Mouse (Mus musculus) Patski (cell line): ENCODE results near the gene Ero1lb. TPM values are rescaled to one million over a fixed set of nuclear protein-coding genes. Genes with fewer than 3 reads are reported as not detected.

ENCODE experiments used
- ATAC-seq: fragments of 100-300 bp; one replicate; pipeline ENCODE4 v1.8.0; 2021
- CTCF ChIA-PET: fragments of 350-600 bp; sonication (Branson Sonifier 250); formaldehyde crosslinking; loops from one replicate; lab custom pipeline; 2022; ENCODE audit warnings: inconsistent platforms; lab: Charles Lee
- POLR2A ChIA-PET: fragments of 350-600 bp; sonication (Branson Sonifier 250); formaldehyde crosslinking; loops from one replicate; lab custom pipeline; 2022; ENCODE audit warnings: antibody characterized with exemption, inconsistent platforms; lab: Charles Lee
- DNase-seq: peaks from one replicate; pipeline ENCODE4 v3.0.0-alpha.2; 2011; ENCODE audit warnings: low read depth, low spot score
- H3K27me3 ChIP-seq: fragments of 371-371 bp; one replicate; pipeline ENCODE4 v1.5.1; 2021
- CTCF ChIP-seq: fragments of 100-300 bp; IDR thresholded peaks from one replicate; pipeline ENCODE4 v1.5.1; 2021
- in situ Hi-C: fragments of 300-500 bp; cut with MboI; formaldehyde crosslinking; loops from 3 replicates; pipeline ENCODE4 v1.11.1; 2018; ENCODE audit warnings: low pct_unique_long_range_greater_than_20kb, mixed read lengths
- polyA plus RNA-seq: library from polyadenylated mRNA; unstranded; gene quantifications from one replicate; pipeline ENCODE4 v1.2.3, GENCODE M21; 2021

The Ero1lb gene
- polyA plus RNA-seq, 1 experiment from 2014 or later, result 7.1 TPM

DNA sequence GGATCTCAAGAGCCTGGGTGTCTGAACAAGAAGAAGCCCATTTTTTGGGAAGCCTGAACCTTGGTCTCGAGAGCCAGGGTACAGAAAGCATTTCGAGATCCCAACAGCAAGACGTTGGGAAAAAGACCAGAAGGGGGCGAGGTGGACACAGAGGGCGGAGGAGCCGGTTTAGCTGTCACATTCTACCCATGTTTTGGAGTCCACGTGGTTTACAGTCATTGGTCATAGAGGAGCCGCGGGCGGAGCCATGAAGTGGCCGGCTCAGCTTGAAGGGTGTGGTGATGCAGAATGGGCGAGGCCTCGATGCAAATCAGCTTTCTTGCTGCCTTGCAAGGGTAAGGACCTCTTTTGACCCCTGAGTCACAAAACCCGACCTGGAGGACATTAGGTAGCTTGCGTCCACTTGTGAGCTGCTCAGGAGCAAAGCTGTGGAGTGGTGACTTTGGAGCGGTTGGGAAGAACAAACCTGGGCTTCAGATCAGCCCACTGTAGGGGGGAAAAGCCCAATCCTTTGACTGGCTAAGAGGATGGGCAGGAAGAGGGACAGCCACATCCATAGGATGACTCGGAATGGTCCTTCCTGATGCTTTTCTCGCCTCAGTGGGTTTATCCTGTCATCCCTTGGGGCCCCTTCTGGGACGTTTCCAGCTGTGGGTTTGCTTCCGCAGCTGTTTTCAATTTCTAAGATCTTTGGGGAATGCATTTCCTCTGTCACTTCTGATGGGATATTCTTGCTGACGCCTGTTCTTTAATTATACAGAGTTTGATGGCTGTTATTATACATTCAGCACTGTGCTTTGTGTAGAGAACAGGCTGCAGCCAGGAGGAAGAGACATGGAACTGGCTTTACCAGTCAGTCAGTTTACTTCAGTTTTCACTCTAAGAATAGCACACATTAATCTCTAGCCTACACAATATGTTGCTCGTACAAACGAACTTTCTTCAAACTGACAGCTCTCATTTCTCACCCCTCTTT is 23.4 kb upstream of the Ero1lb start:
- H3K27me3 ChIP-seq, result peaks cover 26% of the 10 kb centered on the region
- DNase-seq, result no peak
- ChIA-PET CTCF (interaction anchor here (1.2 to 7.2 kb wide), 4 partner anchors 12 to 138 kb away, joined by 4 to 36 read pairs (median 6); partner anchors contain the start of gene Ero1lb), POLR2A (interaction anchor here (0.6 kb wide), 1 partner anchor 74 kb away, joined by 3 read pairs; no protein-coding TSS in a partner anchor)
- peak; percentile 88 for ATAC-seq
- in situ Hi-C loops, result loop anchor here (5.0 kb wide), 1 partner anchor 65 kb away; no protein-coding TSS in a partner anchor
- TF ChIP-seq CTCF, result peak; percentile 46

DNA sequence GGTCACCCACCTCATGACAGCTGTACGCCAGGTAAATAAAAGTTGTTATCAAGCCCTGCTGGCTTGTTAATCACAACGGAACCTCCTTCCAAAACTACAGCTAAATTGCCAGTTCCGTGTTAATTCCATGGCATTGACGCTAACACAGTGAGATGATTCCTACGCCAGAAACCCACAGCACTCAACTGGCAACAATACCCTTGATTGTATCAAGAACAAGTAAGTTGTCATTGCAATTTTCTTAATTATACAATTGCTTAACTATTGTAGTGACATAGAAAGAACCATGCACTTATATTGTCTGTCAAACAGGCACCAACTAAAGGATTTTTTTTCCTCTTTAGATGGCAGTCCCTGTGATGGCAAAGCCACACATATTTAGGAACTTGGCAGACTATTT is 22.4 kb upstream of the Ero1lb start:
- in situ Hi-C loops, result loop anchor here (5.0 kb wide), 1 partner anchor 66 kb away; no protein-coding TSS in a partner anchor
- ChIA-PET POLR2A (no interaction called here), CTCF (no interaction called here)
- H3K27me3 ChIP-seq, result peaks cover 34% of the 10 kb centered on the region
- no peak for DNase-seq
- no peak for TF ChIP-seq CTCF
- ATAC-seq, result no peak

DNA sequence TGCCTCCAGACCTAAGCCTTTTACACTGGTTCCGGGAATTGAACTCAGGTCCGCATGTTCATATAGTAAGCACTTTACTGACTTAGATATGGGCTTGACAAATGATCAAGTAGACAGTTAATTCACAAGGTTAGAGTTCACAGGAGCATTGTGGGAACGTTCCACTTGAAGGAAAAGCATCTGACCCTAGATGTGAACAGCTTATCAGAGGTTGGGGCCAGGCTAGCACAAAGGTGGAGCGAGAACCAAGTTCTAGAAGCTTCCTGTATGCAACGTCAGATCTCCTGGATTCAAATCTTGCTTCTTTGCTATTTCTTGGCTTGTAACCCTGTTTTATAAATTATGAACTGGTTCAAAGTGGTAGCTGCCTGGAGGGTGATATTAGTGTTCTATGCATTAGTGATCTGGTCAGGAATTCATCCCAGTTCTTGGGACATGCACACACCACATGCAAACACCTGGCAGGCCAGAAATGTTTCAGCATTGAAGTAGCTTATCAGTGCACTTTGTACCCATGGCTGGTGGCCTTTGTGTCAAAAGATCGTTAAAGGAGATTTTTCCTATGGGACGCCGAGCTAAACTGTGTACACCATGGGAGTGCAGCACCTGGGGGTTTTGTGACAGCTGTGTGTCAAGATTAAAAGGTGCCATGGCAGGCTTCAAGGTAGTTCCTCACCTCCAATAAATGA is 21.6 kb upstream of the Ero1lb start:
- ChIA-PET CTCF (no interaction called here), POLR2A (no interaction called here)
- no peak for DNase-seq
- ATAC-seq, result no peak
- peaks cover 36% of the 10 kb centered on the region for H3K27me3 ChIP-seq
- in situ Hi-C loops, result loop anchor here (5.0 kb wide), 1 partner anchor 67 kb away; no protein-coding TSS in a partner anchor
- TF ChIP-seq CTCF, result no peak

DNA sequence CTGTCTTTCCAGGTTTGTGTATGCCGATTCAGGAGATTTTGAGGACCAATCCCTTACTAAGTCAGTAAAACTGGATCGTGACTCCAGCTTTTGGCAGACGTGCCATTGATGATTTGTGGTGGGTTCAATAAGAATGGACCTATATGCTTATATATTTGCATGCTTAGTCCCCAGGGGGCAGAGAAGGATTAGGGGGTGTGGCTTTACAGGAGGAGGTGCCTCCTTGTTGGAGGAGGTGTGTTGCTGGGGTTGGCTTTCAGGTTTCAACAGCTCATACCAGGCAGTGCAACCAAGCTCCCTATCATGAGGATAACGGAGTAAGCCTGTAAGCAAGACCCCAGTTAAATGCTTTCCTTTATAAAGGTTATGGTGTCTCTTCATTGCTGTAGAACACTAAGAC is 11.5 kb upstream of the Ero1lb start:
- CTCF ChIA-PET, result interaction anchor here (1.3 to 2.5 kb wide), 3 partner anchors 8 to 80 kb away, joined by 3 to 11 read pairs (median 5); no protein-coding TSS in a partner anchor
- in situ Hi-C loops, result no loop called here
- ATAC-seq (no peak), DNase-seq (no peak)
- peaks cover 49% of the 10 kb centered on the region for H3K27me3 ChIP-seq
- no peak for TF ChIP-seq CTCF
- POLR2A ChIA-PET, result no interaction called here

DNA sequence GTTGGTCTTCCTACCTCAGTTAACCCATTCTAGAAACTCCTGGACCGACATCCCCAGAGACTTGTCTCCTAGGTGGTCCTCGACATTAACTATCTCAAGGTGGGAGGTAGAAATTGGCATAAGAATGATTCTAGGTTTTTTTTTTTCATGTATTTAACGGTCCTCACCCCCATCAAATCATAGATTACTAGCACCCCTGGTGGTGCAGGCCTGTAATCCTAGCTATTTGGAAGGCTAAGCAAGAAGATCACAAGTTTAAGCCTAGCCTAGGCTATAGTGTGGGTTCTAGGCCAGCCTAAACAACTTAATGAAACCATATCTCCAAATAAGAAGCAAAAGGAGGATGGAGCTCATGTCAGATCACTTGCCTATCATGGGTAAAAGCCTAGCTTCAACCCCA is 6.6 kb upstream of the Ero1lb start:
- POLR2A ChIA-PET, result no interaction called here
- in situ Hi-C loops, result no loop called here
- no peak for ATAC-seq
- CTCF ChIA-PET, result interaction anchor here (1.4 kb wide), 1 partner anchor 30 kb away, joined by 4 read pairs; no protein-coding TSS in a partner anchor
- H3K27me3 ChIP-seq, result peaks cover 31% of the 10 kb centered on the region
- no peak for TF ChIP-seq CTCF
- DNase-seq, result no peak

DNA sequence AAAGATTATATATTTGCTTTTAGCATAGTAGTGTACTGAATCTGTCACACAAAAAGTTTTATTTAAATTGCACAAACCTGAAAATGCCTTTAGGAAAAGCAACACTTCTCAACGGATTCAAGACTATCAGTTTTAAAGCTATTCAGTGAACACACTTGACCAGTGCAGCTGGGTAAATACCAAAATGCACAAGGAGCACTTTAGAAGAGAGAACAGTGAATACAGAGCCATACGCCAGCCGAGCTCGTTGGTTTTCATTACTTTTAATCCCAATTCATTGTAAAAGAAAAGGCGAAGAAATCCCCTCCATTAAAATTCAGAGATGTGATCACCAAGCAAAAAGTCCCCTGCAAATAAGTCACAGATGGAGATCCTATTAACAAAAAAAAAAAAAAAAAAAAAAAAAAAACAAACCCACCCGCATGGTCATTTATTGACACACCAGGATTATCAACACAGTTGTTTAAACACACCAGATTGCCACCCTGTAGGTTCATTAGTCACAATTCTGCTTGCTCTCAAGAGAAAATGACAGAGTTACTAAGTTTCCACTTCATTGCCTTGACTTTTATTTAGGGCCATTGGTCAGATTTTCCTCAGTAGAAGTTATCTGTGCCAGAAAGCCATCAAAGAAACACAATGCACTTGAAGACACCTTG is 6.1 kb upstream of the Ero1lb start:
- DNase-seq (no peak), ATAC-seq (no peak)
- peaks cover 27% of the 10 kb centered on the region for H3K27me3 ChIP-seq
- in situ Hi-C loops, result no loop called here
- POLR2A ChIA-PET, result no interaction called here
- CTCF ChIA-PET, result interaction anchor here (1.4 kb wide), 1 partner anchor 29 kb away, joined by 4 read pairs; no protein-coding TSS in a partner anchor
- no peak for TF ChIP-seq CTCF

DNA sequence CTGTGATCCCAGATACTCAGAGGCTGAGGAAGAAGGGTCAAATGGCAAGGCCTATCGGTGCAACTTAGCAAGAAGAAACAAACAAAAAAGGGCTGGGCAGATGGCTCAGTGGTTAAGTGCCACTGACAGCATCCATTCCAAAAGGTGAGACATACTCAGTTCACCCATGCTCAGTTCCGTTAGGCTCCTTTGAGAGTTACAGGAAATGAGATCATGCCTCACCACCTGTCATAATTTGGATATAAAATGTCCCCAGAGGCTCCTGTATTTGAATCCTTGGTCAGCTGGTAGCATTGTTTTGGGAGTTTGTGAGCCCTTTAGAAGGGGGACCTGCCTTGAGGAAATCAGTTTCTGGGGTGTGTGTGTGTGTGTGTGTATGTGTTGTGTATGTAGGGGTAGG is 3.9 kb upstream of the Ero1lb start:
- ChIA-PET POLR2A (no interaction called here), CTCF (no interaction called here)
- H3K27me3 ChIP-seq, result peaks cover 11% of the 10 kb centered on the region
- no peak for TF ChIP-seq CTCF
- DNase-seq (no peak), ATAC-seq (no peak)
- in situ Hi-C loops, result no loop called here

DNA sequence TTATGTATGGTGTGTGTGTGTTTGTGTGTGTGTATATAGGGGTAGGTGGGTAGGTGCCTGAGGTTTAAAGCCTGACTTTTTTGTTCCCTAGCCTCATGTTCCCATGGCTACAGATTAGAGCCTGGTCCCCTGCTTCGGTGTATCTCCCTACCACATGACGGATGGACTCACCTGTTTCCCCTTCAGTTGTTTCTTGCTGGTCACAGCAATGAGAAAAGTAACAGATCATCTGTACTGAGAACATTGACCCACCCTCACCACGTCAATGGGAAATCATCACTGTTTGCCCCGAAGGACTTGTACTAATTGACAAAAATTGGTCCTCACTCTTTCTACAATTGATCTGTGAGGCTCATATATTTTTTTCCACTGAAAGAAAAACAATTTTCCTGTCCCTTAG is 3.4 kb upstream of the Ero1lb start:
- peaks cover 9% of the 10 kb centered on the region for H3K27me3 ChIP-seq
- ChIA-PET POLR2A (no interaction called here), CTCF (no interaction called here)
- DNase-seq (no peak), ATAC-seq (no peak)
- TF ChIP-seq CTCF, result no peak
- in situ Hi-C loops, result no loop called here

DNA sequence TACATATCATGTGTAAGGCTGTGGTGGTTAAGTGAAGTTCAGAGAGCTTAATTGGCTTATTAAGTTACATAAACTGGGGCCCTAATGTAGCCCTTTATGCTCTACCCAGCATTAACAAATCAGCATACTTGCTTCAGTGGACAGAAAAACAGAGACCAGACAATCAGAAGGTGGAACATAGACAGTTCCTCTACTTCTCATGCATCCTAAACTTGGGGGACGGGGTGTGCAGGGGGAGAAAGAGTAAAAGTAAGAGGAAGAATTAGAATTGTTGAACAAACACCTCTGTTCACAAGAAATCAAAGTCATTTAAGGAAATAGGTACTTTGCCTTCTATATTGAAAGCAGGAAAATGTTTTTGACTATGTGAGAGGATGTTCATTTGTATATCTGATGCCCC is 2.3 kb downstream of the Ero1lb start:
- no peak for TF ChIP-seq CTCF
- ChIA-PET CTCF (interaction anchor here (1.0 kb wide), 1 partner anchor 94 kb away, joined by 3 read pairs; no protein-coding TSS in a partner anchor), POLR2A (no interaction called here)
- no peak for DNase-seq
- in situ Hi-C loops, result no loop called here
- H3K27me3 ChIP-seq, result peaks cover 6% of the 10 kb centered on the region
- no peak for ATAC-seq
